Comparison of ENCODE assay signal across 8 mouse cellular contexts in the genomic region with DNA sequence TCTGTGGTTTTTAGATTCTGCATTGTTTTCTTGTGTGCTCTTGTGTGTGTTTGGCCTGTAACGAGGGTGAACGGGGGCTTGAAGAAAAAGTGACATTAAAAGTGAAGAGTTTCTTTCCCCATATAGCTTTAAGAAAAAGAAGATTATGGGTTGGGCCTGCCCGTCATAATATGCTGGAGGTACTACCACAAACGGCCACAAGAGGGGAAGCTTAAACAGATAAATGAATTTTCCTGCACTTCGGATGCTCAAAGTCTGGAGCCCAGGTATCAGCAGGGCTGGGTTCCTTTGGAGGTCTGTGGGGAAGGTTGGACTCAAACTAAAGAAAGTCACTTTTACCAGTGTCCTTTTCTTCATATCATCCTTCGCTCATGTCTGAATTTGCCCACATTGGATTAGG.
DNase-seq lines count a peak whose midpoint lies in the region; ATAC-seq and TF ChIP-seq lines count a peak whose summit lies in the region.
"Had no signal": no experiment of that assay in that cellular context is flagged by ENCODE, and none has a peak within 500 bp of the region (broad histone marks: within the 10 kb centered on the region; RNA-seq: fewer than 3 reads in every experiment).

No protein-coding gene starts in this region.

- peak; percentile 55 for TF ChIP-seq CTCF in lung, embryonic 14.5 days (IDR thresholded peaks at IDR 0.05; ENCODE audit: low read depth)
- TF ChIP-seq CTCF in cortical plate, adult 2 months (IDR thresholded peaks at IDR 0.05; ENCODE audit: extremely low read depth, insufficient read depth, low read length), result peak; percentile 32; the same call in 1 of the 2 replicates

- TF ChIP-seq POLR2A in cortical plate, adult 2 months (IDR thresholded peaks at IDR 0.05; ENCODE audit: extremely low read depth, insufficient read depth, low read length), result no peak

- H3K36me3 ChIP-seq in hindbrain, embryonic 11.5 days (ENCODE audit: control insufficient read depth, insufficient read depth, low read length), result no peaks in the 10 kb centered on the region
- no peaks in the 10 kb centered on the region for H3K36me3 ChIP-seq in hindbrain, embryonic 12.5 days
- no peaks in the 10 kb centered on the region for H3K36me3 ChIP-seq in lung, embryonic 14.5 days (ENCODE audit: insufficient read depth)
- H3K36me3 ChIP-seq in ES-E14 (ENCODE audit: control insufficient read depth, insufficient read depth, low read length, poor library complexity, severe bottlenecking), result no peaks in the 10 kb centered on the region
- H3K36me3 ChIP-seq: hindbrain, embryonic 10.5 days had no signal

- H3K4me3 ChIP-seq in hindbrain, embryonic 11.5 days (ENCODE audit: low read depth, low read length), result no peak overlapping the region
- no peak overlapping the region for H3K4me3 ChIP-seq in hindbrain, embryonic 12.5 days
- no peak overlapping the region for H3K4me3 ChIP-seq in lung, embryonic 14.5 days (ENCODE audit: low read depth, low read length)
- H3K4me3 ChIP-seq in ES-E14 (ENCODE audit: insufficient read depth in 1 of 2, low read depth in 1 of 2, low read length in 2 of 2, poor library complexity in 1 of 2, severe bottlenecking in 1 of 2), result no peak overlapping the region
- H3K4me3 ChIP-seq in cortical plate, adult 2 months (ENCODE audit: insufficient read depth, low read length), result no peak overlapping the region
- H3K4me3 ChIP-seq: hindbrain, embryonic 10.5 days had no signal

- H3K27ac ChIP-seq in hindbrain, embryonic 11.5 days (ENCODE audit: low read depth, low read length), result no peak overlapping the region
- H3K27ac ChIP-seq in hindbrain, embryonic 12.5 days, result no peak overlapping the region
- H3K27ac ChIP-seq in lung, embryonic 14.5 days (ENCODE audit: low read depth), result no peak overlapping the region
- H3K27ac ChIP-seq in ES-E14 (ENCODE audit: insufficient read depth, low read depth, low read length, poor library complexity, severe bottlenecking), result no peak overlapping the region
- no peak overlapping the region for H3K27ac ChIP-seq in cortical plate, adult 2 months (ENCODE audit: insufficient read depth, low read length)
- H3K27ac ChIP-seq: hindbrain, embryonic 10.5 days had no signal

- 64% methylated on average over 6 of the region's 6 CpGs for WGBS in hindbrain, embryonic 11.5 days
- WGBS in hindbrain, embryonic 12.5 days, result 62% methylated on average over 6 of the region's 6 CpGs
- 52% methylated on average over 6 of the region's 6 CpGs for WGBS in lung, embryonic 14.5 days

- H3K4me1 ChIP-seq in hindbrain, embryonic 11.5 days (replicated peaks; ENCODE audit: control insufficient read depth, insufficient read depth, low read length), result no peaks in the 10 kb centered on the region
- H3K4me1 ChIP-seq in hindbrain, embryonic 12.5 days, result no peaks in the 10 kb centered on the region
- no peaks in the 10 kb centered on the region for H3K4me1 ChIP-seq in lung, embryonic 14.5 days (ENCODE audit: insufficient read depth)
- H3K4me1 ChIP-seq in ES-E14 (ENCODE audit: control insufficient read depth in 2 of 2, insufficient read depth in 2 of 2, low read length in 2 of 2, poor library complexity in 1 of 2), result no peaks in the 10 kb centered on the region
- no peaks in the 10 kb centered on the region for H3K4me1 ChIP-seq in cortical plate, adult 2 months (ENCODE audit: control insufficient read depth, insufficient read depth, low read length)
- H3K4me1 ChIP-seq: hindbrain, embryonic 10.5 days had no signal

- no peaks in the 10 kb centered on the region for H3K27me3 ChIP-seq in hindbrain, embryonic 11.5 days (ENCODE audit: control insufficient read depth, insufficient read depth, low read length)
- no peaks in the 10 kb centered on the region for H3K27me3 ChIP-seq in hindbrain, embryonic 12.5 days
- no peaks in the 10 kb centered on the region for H3K27me3 ChIP-seq in lung, embryonic 14.5 days (ENCODE audit: insufficient read depth, low read length)

- H3K9ac ChIP-seq in hindbrain, embryonic 11.5 days (ENCODE audit: low read depth, low read length), result no peak overlapping the region
- H3K9ac ChIP-seq in hindbrain, embryonic 12.5 days, result no peak overlapping the region
- H3K9ac ChIP-seq in lung, embryonic 14.5 days, result no peak overlapping the region
- no peak overlapping the region for H3K9ac ChIP-seq in ES-E14 (ENCODE audit: insufficient read depth, low read depth, low read length, poor library complexity, severe bottlenecking)

- H3K4me2 ChIP-seq in hindbrain, embryonic 11.5 days (replicated peaks; ENCODE audit: low read depth, low read length), result no peak overlapping the region
- H3K4me2 ChIP-seq in hindbrain, embryonic 12.5 days (replicated peaks), result no peak overlapping the region
- no peak overlapping the region for H3K4me2 ChIP-seq in lung, embryonic 14.5 days

- no peaks in the 10 kb centered on the region for H3K9me3 ChIP-seq in hindbrain, embryonic 11.5 days (ENCODE audit: control insufficient read depth, low read length)
- no peaks in the 10 kb centered on the region for H3K9me3 ChIP-seq in hindbrain, embryonic 12.5 days (replicated peaks)
- no peaks in the 10 kb centered on the region for H3K9me3 ChIP-seq in lung, embryonic 14.5 days (ENCODE audit: low read depth, low read length)
- no peaks in the 10 kb centered on the region for H3K9me3 ChIP-seq in ES-E14 (ENCODE audit: control insufficient read depth, insufficient read depth, low read depth, low read length)
- H3K9me3 ChIP-seq: hindbrain, embryonic 10.5 days had no signal

- no peak for ATAC-seq in hindbrain, embryonic 11.5 days (ENCODE audit: low FRiP score)
- no peak for ATAC-seq in hindbrain, embryonic 12.5 days (ENCODE audit: low FRiP score)
- no peak for ATAC-seq in lung, embryonic 14.5 days (ENCODE audit: insufficient read depth)
- no peak for ATAC-seq in megakaryocyte, adult 5-6 weeks (ENCODE audit: poor library complexity, severe bottlenecking)

- in situ Hi-C loops in ES-E14 (cut with MboI; ENCODE audit: low sequenced_read_pairs in 2 of 2, unreplicated experiment in 2 of 2), result no loop called here

- peak; percentile 30 for DNase-seq in hindbrain, embryonic 11.5 days (ENCODE audit: low spot score)
- peak; percentile 50 for DNase-seq in lung, embryonic 14.5 days
- DNase-seq in lung, postnatal 14 days, result no peak
- peak; percentile 2 for DNase-seq in ES-E14 (ENCODE audit: low read depth, low spot score)

TF ChIP-seq in ES-E14, 5 proteins besides CTCF, POLR2A, EP300 and RAD21:
- no peak for TF ChIP-seq ZC3H11A (IDR thresholded peaks at IDR 0.05; ENCODE audit: borderline replicate concordance, low read depth, low read length)
- no peak for TF ChIP-seq HCFC1 (IDR thresholded peaks at IDR 0.05; ENCODE audit: borderline replicate concordance, insufficient read depth, low read length)
- no peak for TF ChIP-seq ZNF384 (IDR thresholded peaks at IDR 0.05; ENCODE audit: low read depth, low read length)
- TF ChIP-seq CHD2 (IDR thresholded peaks at IDR 0.05; ENCODE audit: low read depth, low read length), result no peak
- TF ChIP-seq MAFK (IDR thresholded peaks at IDR 0.05; ENCODE audit: insufficient read depth, low read depth, low read length), result no peak
